Mouse (Mus musculus) CD4-positive, CD25-positive, alpha-beta regulatory T cell, adult 2 months (primary cell): ENCODE measurements at regions not wholly inside any gene's neighbourhood (a gene's known extent, or its start where the extent isn't known, plus 50 kb on each side); places are given as distances from the start of the nearest gene placed in this dataset.

Experiments
- DNase-seq: peaks from one replicate; pipeline ENCODE4 v3.0.0-alpha.2; 2012; ENCODE audit warnings: low read depth, low spot score

DNA sequence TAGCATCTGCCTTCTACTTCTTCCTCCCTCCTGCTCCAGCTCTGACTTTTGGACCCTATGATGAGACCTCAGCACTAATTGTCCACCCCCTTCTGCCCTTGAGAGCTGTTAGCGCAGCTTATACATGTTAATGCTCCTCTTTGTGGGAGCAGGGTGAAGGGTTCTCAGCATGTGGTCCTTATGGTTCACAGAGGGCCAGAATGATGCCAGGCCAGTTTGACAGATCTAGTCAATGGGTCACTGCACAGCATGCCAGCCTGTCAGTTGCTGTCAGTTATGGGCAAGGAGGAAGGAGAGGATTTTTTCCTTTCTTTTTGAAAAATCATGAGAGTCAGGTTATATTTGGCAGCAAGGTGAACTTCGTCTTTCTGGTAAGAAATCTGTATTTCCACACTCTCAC lies 68.4 kb downstream of the 4931417E11Rik start:
- DNase-seq, result no peak

DNA sequence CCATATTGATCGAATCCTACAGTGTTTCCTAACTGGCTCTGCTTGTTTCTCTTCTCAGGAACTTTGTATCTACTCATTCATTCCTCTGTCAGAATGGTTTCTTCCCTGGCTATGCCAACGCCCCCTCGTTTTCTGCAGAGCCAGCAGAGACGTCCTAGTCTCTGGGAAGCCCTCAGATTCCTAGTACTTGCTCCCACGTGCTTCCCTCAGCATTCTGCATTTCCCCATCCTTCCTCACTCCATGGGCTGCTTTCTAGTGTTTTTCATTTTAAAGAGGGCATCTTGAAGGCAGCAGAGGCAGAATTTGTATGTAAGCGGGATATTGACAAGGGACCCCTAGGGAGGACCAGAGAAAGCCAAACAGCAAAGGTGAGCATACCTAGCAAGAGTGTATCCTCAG lies 80.2 kb downstream of the 4931417E11Rik start:
- no peak for DNase-seq

DNA sequence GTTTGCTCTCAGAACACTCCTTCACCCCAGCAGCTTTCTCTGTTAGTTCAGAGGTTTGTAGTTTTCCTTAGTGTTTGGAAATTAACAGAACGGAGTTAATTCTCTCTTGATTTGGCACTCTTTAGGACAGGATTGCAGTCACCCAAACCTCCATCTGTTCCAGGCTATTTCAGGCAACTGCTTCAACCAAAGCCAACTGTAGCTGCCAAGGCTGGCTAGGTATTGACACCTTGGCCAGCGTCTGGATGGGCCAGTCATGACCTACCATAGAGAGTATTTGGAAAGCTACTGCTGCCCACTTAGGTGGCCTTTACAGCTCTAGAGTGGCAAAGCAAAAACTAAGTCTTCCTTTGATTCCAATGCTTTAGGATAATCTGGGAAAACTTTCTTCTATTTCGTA lies 83.2 kb downstream of the 4931417E11Rik start:
- no peak for DNase-seq

DNA sequence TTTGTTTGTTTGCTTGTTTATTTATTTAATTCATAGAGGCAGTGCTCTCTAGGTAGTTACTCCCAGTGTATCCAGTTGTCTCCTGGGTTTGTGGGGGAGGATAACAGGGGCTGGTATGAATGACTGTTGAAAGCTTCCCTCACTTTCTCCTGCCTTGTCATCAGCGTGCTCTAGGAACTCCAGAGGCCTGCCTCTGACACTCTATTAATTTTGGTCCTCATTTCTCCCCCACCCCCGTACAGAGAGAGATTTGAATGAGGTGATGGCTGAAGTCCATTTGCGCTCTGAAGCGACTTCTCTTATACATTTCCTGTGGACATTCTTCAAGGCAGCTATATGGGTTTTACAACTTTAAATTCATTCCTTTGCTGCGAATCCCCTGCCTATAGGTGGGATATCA lies 89.6 kb downstream of the 4931417E11Rik start:
- no peak for DNase-seq

DNA sequence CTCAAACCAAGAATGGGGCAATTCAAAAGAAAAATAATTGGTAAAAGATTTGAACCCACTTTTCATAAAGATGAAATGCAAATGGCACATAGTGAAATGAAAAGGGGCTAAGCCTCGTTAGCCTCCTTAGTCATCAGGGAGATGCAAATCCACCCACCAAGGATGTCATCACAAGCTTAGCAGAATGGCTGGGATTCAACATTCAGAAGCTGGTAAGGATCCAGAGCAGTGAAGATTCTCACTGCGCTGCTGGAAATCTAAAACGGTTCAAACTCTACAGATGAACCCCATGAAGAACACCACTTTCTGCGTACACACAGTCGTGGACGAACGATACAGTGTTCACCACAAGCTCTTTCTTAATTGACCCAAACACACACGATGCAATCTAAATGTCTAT lies 91.6 kb downstream of the 4931417E11Rik start:
- no peak for DNase-seq

DNA sequence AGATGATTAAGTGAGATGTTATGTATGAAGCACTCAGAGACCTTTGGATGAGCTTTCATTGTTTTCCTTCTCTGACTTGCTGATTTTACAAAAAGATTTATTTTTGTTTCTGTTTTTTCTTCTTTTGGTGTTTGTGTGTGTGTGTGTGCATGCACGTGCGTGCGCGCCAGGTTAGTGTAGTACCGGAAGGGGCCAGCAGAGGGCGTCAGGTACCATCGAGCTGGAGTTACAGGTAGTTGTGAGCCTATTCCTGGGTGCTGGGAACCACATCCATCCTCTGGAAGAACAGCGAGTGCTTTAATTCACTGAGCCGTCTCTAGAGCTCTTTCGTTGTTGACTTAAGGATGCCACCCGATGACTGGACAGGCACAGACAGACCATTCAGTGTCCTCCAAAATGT lies 93.2 kb downstream of the 4931417E11Rik start:
- peak; percentile 2 for DNase-seq

DNA sequence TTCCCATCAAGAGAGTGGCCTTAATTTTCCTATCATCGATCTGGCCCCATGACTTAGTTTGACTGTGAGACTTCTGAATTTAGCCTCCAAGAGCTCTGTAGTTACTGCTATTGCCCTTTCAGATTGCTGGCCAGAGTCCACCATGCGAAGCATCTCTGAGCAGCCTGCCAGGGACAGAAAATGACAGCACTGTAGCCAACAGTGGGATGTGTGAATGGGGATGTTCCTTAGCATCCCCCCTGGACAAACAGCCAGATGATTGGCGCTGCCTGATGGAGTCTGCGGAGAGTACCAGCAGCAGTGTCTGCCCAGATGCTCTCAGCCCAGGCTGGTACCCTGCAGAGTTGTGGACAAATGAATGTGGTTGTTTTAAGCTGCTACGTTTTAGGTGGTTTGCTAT lies 96.6 kb downstream of the 4931417E11Rik start:
- no peak for DNase-seq

DNA sequence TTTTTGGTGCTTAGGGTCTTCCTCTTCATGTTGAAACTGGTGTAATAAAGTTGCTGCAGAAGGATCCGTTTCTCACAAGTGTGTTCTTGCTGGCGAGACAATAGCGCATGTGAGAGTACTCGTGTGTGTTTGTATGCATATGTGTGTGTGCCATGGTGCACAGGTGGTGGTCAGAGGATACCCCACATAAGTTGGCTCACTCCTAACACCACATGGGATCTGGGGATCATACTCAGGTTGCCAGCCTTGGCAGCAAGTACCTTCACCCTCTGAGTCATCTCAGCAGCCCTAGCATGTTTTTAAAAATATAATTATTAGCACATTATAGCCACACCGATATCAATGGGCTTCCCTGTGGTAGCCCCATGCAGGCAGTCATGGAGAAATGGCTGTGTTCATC lies 97.6 kb downstream of the 4931417E11Rik start:
- no peak for DNase-seq

DNA sequence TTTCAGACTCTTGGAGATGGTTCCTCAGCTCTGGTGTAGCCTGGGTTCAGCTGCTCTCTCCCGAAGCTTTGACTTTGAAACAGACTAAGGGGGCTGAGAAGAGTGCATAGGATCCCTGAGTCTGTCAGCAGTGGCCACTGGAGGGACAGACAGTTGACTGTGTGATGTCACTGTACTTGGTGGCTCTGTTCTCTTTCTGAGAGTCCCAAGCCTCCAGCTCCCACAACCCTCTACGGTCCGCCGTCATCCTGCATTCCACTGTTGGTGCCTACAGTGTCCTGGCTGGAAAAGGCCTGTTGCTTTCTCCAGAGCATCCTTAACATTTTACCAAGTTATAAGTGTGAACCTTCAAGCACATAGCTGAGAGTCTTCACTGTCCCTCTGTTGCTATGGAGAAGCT lies 98.6 kb downstream of the 4931417E11Rik start:
- no peak for DNase-seq

DNA sequence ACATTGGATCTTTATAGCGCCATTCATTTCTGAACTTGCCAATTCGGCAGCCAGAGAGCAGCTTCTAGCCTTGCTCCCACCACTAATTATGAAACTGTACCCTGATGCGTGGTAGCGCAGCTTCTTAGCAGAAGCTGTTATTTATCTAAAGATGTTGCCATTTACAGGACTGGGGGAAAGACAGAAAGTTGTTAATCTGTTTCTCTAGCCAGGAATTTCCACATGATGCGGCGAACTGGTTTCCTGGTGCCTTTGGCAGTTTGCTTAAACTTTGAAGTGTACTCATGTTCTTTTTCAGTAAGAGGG lies 100.7 kb downstream of the 4931417E11Rik start:
- no peak for DNase-seq

DNA sequence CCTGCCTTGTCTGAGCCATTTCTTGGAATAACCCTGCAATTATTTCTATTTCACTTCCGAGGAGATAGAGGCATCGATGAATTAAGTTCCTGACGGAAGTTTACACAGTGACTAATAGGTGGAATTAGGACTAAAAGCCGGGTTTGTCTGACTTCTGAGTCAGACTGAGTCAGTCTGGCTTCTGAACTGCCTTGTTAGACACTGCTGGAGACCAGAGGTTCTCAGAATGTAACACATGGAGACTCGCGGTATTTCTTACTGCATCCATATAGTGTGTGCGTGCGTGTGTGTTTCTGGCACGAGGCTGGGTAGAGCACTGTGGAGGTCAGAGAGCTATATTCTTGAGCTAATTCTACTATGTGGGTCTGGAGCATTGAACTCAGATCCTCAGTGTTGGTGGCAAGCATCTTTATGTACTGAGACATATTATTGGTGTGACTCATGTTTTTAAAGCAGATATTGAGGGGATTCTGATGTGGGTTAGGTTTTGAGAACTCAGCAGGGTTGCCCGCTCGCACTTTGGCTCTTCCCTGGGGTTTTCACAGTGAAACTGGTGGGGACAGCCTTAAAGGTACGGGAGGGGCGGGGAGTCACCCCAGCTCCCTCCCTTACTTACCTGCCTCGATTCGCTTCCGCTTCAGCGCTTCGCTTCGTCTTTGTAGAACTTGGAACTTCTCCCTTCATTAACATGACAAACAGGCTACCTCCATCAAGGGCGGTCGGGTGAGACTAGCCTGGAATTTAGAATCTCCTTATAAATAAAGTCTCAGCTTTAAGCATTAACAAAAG lies 101.2 kb downstream of the 4931417E11Rik start:
- DNase-seq, result peak; percentile 1

DNA sequence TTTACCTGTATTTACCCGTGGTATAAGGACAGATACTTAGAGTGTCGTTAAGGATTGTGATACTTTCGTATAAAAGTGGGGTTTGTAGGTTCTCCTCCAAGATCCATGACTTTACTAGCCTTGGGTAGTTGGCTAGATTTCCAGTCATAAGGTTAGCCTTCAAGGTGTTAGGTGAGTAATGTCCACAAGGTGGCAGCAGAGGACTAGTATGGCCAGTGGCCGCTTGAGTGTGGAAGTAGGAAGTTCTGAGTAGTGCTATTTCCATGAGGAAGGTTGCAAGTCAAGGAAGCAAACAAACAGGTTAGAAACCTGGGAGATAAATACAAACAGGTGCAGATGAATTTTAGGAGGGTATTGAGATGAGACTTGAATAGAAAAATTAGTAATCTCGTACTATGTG lies 101.9 kb downstream of the 4931417E11Rik start:
- peak; percentile 72 for DNase-seq

DNA sequence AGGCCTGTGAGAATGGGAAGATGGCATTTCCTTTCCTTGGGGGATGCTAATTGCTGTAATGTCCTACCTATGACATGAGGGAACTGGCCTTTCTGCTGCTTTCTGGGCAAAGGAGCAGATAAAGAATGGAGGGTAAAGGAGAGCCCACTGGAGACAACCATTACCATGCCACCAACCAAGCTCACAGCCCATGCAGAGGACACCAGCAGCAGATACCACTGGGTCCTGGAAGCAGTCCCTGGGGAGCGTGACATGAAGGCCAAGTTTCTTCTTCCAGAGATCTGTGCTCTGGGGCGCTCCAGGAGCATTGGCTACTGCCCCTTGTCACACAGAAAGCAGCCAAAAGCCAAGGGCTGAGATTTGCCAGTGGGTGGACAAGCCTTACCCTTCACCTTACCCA lies 102.8 kb downstream of the 4931417E11Rik start:
- no peak for DNase-seq

DNA sequence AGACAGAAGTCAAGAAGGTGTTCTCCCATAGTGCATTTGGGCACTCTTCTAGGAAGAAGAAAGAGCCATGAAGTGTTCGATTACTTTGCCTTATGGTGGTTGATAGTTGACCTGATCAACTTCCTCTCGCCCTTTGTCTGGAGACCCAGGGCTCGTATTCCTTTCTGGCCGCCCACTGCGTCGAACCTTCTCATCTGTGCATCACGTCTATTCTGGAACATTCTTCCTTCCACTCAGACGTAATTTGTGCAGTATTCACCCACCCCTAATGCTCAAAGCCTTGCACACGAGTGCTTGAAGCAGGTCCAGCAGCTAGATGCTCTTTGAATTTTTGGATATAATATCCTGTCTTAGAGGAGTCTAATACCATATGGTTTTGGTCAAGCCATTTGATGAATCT lies 104.2 kb downstream of the 4931417E11Rik start:
- no peak for DNase-seq

DNA sequence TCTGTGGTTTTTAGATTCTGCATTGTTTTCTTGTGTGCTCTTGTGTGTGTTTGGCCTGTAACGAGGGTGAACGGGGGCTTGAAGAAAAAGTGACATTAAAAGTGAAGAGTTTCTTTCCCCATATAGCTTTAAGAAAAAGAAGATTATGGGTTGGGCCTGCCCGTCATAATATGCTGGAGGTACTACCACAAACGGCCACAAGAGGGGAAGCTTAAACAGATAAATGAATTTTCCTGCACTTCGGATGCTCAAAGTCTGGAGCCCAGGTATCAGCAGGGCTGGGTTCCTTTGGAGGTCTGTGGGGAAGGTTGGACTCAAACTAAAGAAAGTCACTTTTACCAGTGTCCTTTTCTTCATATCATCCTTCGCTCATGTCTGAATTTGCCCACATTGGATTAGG lies 86.8 kb downstream of the Suclg1 start:
- DNase-seq, result no peak

DNA sequence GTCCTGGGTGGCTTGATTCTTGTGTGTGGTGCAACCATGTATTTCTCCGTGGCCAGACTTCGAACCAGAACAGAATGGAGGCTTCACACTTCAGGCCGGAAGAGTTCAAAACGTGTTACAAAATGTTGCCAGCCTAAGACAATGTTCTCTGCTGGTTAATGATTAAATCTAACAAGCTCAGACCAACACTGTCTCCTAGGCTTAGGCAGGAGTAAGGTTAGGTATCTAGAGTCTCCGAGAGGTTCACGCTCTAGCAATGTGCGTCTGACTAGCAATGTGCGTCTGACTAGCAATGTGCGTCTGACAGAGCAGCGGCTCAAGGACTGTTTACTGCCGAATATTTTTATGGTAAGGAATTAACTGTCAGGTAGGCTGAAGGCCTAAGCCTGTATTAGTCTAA lies 81.5 kb downstream of the Suclg1 start:
- no peak for DNase-seq
